Mouse (Mus musculus) intestine, embryonic 14.5 days (tissue): Measurements from ENCODE around the gene Ppia. TPM values are rescaled to one million over a fixed set of nuclear protein-coding genes. Genes with fewer than 3 reads are reported as not detected.
"Not testable (repeated sequence)": the region's sequence is repeated elsewhere in the genome, so short reads cannot be mapped to it uniquely, and the experiment has no call there.

Experiments used
- ATAC-seq: fragments of 200-750 bp; cut with Nextera tagmentation; replicated peaks from 2 replicates; pipeline ENCODE4 v1.8.0; 2017; ENCODE audit warnings: low read depth, moderate number of reproducible peaks, moderate TSS enrichment, moderate library complexity; ENCODE audit not compliant: low FRiP score, low TSS enrichment
- DNase-seq: peaks from one replicate; pipeline ENCODE4 v3.0.0-alpha.2; 2018; ENCODE audit warnings: low spot score
- H3K27ac ChIP-seq: fragments of 300-500 bp; sonication (generic); 2 replicates; pipeline ENCODE4 v1.5.1; 2014; ENCODE audit warnings: low read depth, mild to moderate bottlenecking, control low read depth
- H3K27me3 ChIP-seq: fragments of 300-500 bp; sonication (generic); replicated peaks from 2 replicates; pipeline ENCODE4 v1.6.1; 2014; ENCODE audit warnings: low read length, control low read depth; ENCODE audit not compliant: control insufficient read depth, insufficient read depth
- H3K36me3 ChIP-seq: fragments of 300-500 bp; sonication (generic); 2 replicates; pipeline ENCODE4 v1.6.1; 2014; ENCODE audit warnings: low read length, control low read depth; ENCODE audit not compliant: control insufficient read depth, insufficient read depth
- H3K4me1 ChIP-seq: fragments of 300-500 bp; sonication (generic); replicated peaks from 2 replicates; pipeline ENCODE4 v1.6.1; 2014; ENCODE audit warnings: low read length, control low read depth, mixed read lengths; ENCODE audit not compliant: control insufficient read depth, insufficient read depth
- H3K4me2 ChIP-seq: fragments of 300-500 bp; sonication (generic); 2 replicates; pipeline ENCODE4 v1.6.1; 2014; ENCODE audit warnings: low read length
- H3K4me3 ChIP-seq: fragments of 300-500 bp; sonication (generic); 2 replicates; pipeline ENCODE4 v1.5.1; 2014; ENCODE audit warnings: low read depth, low read length, control low read depth, mixed read lengths
- H3K9ac ChIP-seq: fragments of 300-500 bp; sonication (generic); 2 replicates; pipeline ENCODE4 v1.6.1; 2014; ENCODE audit warnings: mild to moderate bottlenecking, low read length
- H3K9me3 ChIP-seq: fragments of 300-500 bp; sonication (generic); 2 replicates; pipeline ENCODE4 v1.6.1; 2016; ENCODE audit warnings: low read length, control low read depth; ENCODE audit not compliant: control insufficient read depth
- WGBS: fragments of 180-500 bp; shearing (Covaris S2); extraction: QIAGEN DNeasy Blood & Tissue Kit; methylation state at CpG from one replicate; pipeline ENCODE4 v1.1.7; 2014; 5-methylcytosine and 5-hydroxymethylcytosine counted together
- polyA plus RNA-seq: library from polyadenylated mRNA; unstranded; fragments of >200 nt; fragmentation: Nextera tagmentation; extraction: Ambion mirVana; gene quantifications from 2 replicates; pipeline ENCODE4 v1.2.1, GENCODE M21; 2014

Ppia gene
- polyA plus RNA-seq, 1 experiment from 2014 or later = 5,694 TPM

- no peaks in the 10 kb centered on the region for H3K27me3 ChIP-seq
- H3K9ac ChIP-seq = peak overlapping the region; percentile 85
- peaks cover 8% of the 10 kb centered on the region for H3K4me1 ChIP-seq
- ATAC-seq = no peak
- H3K36me3 ChIP-seq = peaks cover 20% of the 10 kb centered on the region
- peak overlapping the region; percentile 78 for H3K4me2 ChIP-seq
- DNase-seq = no peak
- WGBS = 37% methylated on average over 4 of the region's 4 CpGs
- H3K9me3 ChIP-seq = no peaks in the 10 kb centered on the region
- peak overlapping the region; percentile 70 for H3K4me3 ChIP-seq
- 0 out of 2 replicates have a peak overlapping the region, but pooled peaks have one; percentile 91 for H3K27ac ChIP-seq
Observed at GRCm38 (mm10) chr11:6443102-6443501, 27.9 kb downstream of the Ppia start.

DNA sequence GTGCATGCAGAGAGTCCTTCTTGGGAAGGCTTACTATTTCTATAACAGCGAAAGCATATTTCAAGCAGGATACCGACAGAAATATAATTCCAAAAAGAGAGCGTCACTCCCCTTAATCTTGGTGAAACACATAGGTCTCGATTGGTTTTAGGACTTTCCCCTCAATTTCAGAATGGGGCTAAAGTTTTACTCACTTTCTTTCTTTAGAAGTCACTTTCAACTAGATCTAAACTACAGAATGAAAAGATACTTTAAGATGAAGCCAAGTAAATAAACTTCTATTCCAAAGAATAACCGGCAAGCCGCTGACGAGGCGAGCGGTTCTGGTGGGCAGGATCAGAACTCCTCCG is 28.5 kb downstream of the Ppia start:
- H3K9me3 ChIP-seq = no peaks in the 10 kb centered on the region
- DNase-seq (no peak), ATAC-seq (no peak)
- peak overlapping the region; percentile 78 for H3K4me2 ChIP-seq
- H3K36me3 ChIP-seq = peaks cover 14% of the 10 kb centered on the region
- under 1% methylated on average over 10 of the region's 10 CpGs for WGBS
- H3K27me3 ChIP-seq = no peaks in the 10 kb centered on the region
- peaks cover 8% of the 10 kb centered on the region for H3K4me1 ChIP-seq
- H3K4me3 ChIP-seq = peak overlapping the region; percentile 70
- H3K9ac ChIP-seq = peak overlapping the region; percentile 85
- H3K27ac ChIP-seq = peak overlapping the region; percentile 91

DNA sequence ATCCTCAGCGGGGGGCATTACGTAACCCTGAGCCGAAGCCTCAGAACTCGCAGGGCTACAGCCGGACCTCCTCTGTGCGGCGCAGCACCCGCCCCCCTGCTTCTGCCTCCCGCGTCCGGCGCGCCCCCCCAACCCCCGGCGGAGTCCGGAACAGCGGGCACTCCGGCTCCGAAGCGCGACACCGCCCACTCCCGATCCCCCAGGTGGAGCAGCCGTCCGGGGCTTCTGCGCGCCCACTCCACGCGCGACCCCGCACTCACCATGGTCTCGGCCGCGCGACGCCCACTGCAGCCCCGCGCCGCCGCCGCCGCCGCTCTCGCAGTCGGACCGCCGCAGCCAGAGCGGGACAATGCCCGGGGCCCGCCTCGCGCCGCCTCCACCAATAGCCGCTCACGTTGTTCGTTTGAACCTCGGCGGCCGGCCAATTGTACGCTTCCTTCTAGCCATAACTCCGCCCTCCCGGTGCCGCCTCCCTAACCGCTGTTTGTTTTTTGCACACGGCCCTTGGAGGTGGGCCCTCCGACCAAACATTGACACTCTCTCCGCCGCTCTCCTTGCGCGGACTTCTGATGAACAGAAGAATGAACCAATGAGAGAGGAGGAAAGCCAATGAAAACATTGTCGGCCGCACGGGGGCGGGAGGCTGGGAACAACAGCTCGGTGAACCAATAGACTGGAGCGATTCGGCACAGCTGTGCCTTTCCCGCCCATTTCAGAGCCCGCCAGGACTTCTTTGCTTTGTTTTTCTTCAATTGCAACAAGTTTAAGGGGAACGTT is 29.0 kb downstream of the Ppia start, which contains the start of gene H2afv:
Gene H2afv (minus strand): TSS at position 367 of the 777 bp plus-strand sequence.
- H3K4me2 ChIP-seq = peak within 1 kb of the TSS; percentile 78
- no peaks in the 10 kb centered on the region for H3K27me3 ChIP-seq
- no peaks in the 10 kb centered on the region for H3K9me3 ChIP-seq
- DNase-seq = peak; percentile 99
- peaks cover 8% of the 10 kb centered on the region; the same call in 1 of the 2 replicates for H3K36me3 ChIP-seq
- peak; percentile 99 for ATAC-seq
- WGBS = under 1% methylated on average over 78 of the region's 80 CpGs
- H3K4me3 ChIP-seq = peak within 1 kb of the TSS; percentile 70
- H3K4me1 ChIP-seq = peaks cover 8% of the 10 kb centered on the region
- peak within 1 kb of the TSS; percentile 91 for H3K27ac ChIP-seq
- peak within 1 kb of the TSS; percentile 85 for H3K9ac ChIP-seq

DNA sequence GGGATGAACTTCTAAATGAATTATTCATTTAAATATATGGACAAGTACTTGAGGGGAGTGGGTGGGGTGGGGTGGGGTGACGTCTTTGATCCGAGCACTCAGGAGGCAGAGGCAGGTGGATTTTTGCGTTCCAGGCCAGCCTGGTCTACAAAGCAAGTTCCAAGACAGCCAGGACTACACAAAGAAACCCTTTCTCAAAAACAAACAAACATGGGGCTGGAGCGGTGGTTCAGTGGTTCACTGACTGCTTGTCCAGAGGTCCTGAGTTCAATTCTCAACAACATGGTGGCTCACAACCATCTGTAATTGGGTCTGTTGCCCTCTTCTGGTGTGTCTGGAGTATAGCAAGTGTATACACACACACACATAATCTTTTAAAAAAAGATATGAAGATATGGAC is 30.2 kb downstream of the Ppia start:
- Histone ChIP-seq H3K27ac (no peak overlapping the region), H3K9me3 (no peaks in the 10 kb centered on the region), H3K4me1 (peaks cover 8% of the 10 kb centered on the region), H3K36me3 (0 out of 2 replicates have a peak, but pooled peaks cover 7% of the 10 kb centered on the region), H3K4me3 (no peak overlapping the region), H3K4me2 (peak overlapping the region; percentile 62; the same call in 1 of the 2 replicates), H3K9ac (no peak overlapping the region), H3K27me3 (no peaks in the 10 kb centered on the region)
- 79% methylated on average over 4 of the region's 4 CpGs for WGBS
- no peak for ATAC-seq
- DNase-seq = no peak

DNA sequence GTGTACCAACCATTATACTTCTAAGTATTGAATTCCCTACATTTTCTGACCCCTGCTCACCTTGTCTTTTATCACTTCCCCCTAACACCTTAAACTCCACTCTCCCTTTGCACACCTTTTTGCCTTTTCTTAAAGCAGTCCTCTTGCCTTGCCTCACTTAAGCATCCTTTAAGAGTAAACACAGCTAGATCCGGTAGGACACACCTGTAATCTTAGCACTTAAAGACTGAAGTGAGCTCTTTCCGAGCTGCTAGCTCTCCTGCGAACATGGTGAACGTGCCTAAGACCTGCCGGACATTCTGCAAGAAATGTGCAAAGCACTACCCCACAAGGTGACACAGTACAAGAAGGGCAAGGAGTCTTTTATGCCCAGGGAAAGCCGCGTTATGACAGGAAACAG is 30.7 kb downstream of the Ppia start:
- Histone ChIP-seq H3K27me3 (no peaks in the 10 kb centered on the region), H3K9me3 (no peaks in the 10 kb centered on the region), H3K4me2 (no peak overlapping the region), H3K4me3 (no peak overlapping the region), H3K36me3 (0 out of 2 replicates have a peak, but pooled peaks cover 7% of the 10 kb centered on the region), H3K4me1 (peaks cover 8% of the 10 kb centered on the region), H3K27ac (no peak overlapping the region), H3K9ac (no peak overlapping the region)
- 85% methylated on average over 7 of the region's 7 CpGs for WGBS
- no peak for ATAC-seq
- DNase-seq = no peak

- WGBS = 68% methylated on average over 4 of the region's 4 CpGs
- no peak overlapping the region for H3K9ac ChIP-seq
- H3K36me3 ChIP-seq = no peaks in the 10 kb centered on the region
- H3K9me3 ChIP-seq = no peaks in the 10 kb centered on the region
- H3K27me3 ChIP-seq = no peaks in the 10 kb centered on the region
- no peak for DNase-seq
- no peak overlapping the region for H3K4me3 ChIP-seq
- peaks cover 8% of the 10 kb centered on the region for H3K4me1 ChIP-seq
- H3K27ac ChIP-seq = no peak overlapping the region
- H3K4me2 ChIP-seq = no peak overlapping the region
- no peak for ATAC-seq
Observed at GRCm38 (mm10) chr11:6447493-6447892, 32.2 kb downstream of the Ppia start.

- ATAC-seq, H3K4me1 ChIP-seq, H3K9ac ChIP-seq, H3K4me3 ChIP-seq, H3K9me3 ChIP-seq, H3K27ac ChIP-seq, H3K27me3 ChIP-seq, H3K36me3 ChIP-seq, H3K4me2 ChIP-seq: not testable (repeated sequence)
- 94% methylated on average over 5 of the region's 5 CpGs for WGBS
- peak; percentile 36 for DNase-seq
Observed at GRCm38 (mm10) chr11:6448155-6448554, 32.9 kb downstream of the Ppia start.

GRCm38 (mm10) chr11:6456083-6456482 is 40.8 kb downstream of the Ppia start:
- Histone ChIP-seq H3K9ac (no peak overlapping the region), H3K27me3 (no peaks in the 10 kb centered on the region), H3K36me3 (no peaks in the 10 kb centered on the region), H3K4me1 (no peaks in the 10 kb centered on the region), H3K9me3 (no peaks in the 10 kb centered on the region), H3K4me3 (no peak overlapping the region), H3K4me2 (no peak overlapping the region), H3K27ac (no peak overlapping the region)
- ATAC-seq (no peak), DNase-seq (peak; percentile 15)
- 79% methylated on average over 6 of the region's 6 CpGs for whole genome bisulfite sequencing
